Mouse (Mus musculus) induced T-regulatory cell, adult 2 months (primary cell): ENCODE data around the gene Znhit6.
A peak's percentile ranks its signal among the peaks of the same experiment; 100 is the strongest.

Source experiments
- DNase-seq: peaks from one replicate; pipeline ENCODE4 v3.0.0-alpha.2; 2012; ENCODE audit warnings: low read depth

The Znhit6 gene

DNA sequence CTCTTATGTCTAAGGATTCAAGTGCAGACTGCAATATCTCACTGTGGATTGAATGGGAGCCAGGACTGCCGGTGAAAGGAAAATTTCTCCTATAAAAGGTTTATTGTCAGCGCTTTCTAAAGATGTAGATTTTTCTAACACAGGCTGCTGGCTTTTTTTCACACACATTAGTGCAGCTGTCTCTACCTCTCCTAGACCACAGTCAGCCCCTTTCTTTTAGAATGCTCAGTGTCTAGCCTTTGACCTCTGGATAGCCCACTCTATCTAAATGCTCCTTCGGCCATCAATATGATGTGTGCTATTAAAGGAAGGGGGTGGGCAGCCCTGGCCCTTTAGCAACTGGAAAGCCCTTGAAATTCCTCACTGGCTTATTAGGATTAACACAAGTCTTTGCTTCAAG, 70.0 kb downstream of the Znhit6 start:
- no peak for DNase-seq

DNA sequence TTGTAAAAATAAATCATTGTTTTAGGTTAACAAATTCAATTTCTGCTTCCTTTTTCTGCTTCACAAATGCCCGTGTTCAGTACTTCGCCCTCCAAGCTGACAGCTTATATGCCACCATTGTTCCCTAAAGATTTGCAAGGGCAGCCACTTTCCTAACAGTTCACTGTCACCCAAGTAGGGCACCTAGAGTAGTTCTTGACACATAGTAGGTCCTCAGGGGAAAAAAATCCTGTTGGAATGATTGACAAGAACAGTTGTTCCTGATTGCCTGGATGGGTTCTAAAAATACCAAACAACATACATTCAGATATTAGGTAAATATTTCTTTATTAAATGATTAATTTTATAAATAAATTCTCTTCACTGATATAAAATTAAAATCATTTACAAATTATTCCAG, 70.7 kb downstream of the Znhit6 start:
- DNase-seq = no peak

DNA sequence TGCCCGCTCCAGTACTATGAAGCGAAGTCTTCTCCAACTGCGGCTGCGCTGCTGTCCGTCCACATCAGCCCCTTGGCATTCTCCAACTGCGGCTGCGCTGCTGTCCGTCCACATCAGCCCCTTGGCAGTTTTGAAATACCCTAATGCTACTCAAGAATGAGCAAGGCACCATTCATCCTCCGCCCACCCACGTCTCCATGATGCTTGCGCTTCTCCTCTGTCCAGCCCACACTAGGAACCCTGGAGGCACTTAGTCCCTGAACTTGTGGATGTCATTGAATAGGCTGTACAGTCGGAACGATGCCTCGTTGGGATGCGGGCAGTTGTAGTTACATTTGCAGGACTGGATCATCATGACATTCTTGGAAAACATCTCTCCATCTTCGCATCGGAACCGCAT, 71.4 kb downstream of the Znhit6 start:
- no peak for DNase-seq

DNA sequence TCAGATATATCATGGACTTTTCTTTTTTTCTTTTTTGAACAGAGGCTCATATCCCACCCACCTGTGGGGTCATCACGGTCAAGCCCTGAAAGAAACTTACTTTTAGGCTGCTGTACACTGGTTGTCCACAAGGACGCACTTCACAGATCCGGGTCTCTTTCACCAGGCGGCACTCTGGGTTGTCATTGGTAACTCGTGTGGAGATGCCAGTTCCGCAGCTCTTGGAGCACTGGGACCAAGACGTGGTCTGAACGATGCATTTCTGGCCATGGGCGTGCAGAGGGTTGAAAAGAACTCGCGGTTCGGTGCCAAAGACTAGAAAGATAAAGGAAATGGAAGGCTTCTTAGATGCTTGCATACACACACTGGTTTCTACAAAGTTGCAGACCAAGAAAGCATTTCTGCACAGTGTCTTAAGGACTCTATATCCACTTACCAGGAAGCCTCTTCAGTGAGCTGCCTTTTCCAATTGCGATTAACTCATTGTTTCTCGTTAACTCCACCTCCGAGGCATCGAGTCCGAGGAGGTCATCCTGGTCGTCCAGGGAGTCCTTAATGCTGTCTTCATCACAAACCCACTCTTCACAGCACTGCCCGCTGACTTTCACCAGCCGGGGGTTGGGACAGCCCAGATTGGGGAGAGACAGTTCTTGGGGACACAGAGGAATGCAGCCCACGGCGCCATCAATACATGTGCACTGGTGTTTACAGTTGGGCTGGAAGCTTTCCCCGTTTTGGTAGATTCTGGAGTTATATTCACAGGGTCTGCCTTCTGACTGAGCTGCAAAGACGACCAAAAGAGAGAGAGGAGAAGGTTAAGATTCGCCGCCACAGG, 72.3 kb downstream of the Znhit6 start:
- DNase-seq = no peak

DNA sequence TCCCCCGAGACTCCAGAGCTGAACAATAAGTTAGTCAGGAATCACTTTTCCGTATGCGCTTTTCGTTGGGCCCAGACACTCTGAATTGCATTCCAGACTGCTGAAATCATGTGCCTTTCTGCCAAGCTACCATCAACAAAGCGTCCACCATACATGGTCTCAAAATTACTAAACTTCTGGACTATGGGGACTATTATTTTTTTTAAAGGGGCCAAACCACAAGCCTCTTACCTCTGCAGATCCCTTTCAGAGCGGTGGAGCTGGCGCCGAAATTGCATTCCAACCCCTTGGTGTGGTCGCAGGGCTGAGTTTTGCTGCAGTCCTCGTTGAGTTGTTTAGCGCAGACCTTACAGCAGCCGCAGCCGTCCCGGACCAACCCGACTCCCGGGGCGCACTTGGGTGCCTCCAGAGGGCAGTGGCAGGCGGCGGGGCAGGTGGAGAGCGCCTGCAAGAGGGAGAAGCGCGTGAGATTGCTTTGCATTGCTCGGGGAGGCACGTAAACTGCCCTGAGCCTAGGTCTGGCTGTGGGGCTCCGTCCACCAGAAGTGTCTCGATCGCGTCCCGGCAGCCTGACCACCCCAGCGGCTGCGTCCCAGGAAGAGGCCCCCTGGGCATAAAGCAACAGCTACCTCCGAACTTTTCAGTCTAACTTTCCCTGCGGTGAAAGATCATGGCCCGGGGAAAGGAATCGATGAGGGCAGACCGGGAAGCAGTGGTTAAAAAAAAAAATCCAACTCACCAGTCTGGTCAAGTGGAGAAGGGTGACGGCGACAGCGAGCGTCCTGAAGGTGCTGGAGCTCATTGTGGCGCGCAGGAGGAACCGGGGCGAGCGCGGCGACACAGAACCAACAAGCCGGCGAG, 73.2 kb downstream of the Znhit6 start:
- peak; percentile 8 for DNase-seq

DNA sequence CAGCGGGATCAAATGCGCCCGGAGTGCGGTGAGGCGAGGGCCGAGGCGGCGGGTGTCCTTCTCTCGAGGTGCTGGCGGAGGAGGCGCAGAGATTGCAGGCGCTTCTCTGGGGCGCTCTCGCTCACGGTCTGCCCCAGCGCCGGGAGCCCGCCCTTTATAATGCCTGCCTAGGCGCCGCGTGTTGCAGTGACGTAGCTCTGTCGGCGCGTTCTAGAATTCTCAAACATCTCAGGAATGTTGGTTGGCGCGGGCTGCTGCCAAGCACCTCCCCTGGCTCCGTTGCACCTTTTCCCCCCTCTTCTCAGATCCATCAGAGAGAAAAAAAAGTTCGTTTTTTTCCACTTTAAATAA, 73.8 kb downstream of the Znhit6 start, which contains the start of gene Ccn1:
TSS of gene Ccn1 (minus strand) at position 130 of the 351 bp plus-strand sequence.
- peak; percentile 24 for DNase-seq

DNA sequence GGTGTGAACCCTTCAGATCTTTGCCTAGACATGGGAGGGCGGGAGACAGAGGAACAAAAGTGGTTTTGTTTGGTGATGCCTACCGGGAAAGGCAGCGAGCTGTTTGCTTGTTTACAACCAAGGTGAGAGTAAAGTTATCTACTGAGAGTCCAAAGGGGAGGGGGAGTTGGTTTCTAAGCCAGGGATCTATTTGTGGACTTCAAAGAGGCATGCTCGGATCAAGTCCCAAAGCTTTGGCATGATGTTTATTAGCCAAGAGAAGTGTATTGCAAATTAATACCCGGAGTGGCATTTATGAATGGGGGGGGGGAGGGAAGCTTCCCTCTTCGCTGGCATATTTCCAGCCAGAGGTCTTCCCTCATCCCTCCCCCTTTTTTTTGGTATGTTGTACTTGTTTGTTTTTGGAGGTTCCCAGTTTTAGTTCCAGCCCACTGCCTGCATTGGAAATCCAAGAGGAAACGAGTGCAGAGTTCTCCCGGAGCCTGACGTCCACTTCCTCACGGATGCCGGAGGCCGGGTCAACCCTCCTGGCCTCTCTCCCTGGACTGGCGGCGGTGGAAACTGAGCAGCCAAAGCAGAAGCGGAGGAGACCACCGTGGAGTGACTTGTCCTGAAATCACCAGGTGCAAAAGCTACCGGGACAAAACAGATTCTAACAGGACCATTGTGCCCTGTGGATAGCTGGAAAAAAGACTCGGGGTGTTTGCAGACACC, 74.5 kb downstream of the Znhit6 start:
- no peak for DNase-seq

DNA sequence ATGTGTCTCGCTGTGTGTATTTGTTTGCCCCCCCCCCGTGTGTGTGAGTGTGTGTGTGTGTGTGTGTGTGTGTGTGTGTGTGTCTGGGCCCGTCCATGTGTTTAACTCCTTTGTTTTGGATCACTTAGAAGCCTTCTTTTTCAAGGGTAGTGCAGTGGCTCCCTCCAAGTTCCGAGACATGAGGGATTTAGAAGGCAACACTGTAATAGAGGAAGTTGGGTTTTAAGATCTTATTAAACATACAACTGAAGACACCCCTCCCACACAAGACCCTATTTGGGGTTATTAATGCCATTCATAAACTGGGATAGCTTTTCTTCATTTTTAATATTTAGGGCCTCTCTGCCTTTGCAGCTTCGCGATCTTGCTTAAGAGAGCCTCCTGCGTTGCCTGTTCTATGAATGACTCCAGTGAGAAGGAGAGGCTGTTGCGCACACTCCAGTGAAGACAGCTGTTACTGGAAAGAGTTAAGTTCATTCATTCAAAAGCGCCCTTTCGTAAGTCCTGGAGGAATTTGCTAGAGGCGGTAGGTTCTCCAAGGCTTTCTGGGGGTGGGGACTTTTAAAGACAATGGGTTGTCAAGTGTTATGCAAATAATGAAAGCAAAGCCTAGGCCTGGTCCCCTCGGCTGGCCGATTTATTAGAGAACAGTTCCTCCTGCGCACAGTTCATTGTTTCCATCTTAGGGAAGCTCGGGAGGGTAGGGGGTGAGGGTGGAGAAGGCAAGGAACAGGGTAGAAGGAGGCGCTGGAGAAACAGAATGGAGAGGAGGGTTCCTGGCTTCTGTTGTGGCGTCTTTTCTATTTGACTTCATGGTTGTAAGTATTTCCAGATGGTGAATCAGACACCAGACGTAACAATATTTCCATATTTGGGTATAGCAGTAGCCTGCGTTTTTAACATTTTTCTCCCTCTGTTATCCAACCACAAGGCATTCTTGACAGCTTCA, 75.3 kb downstream of the Znhit6 start:
- DNase-seq = peak; percentile 11

DNA sequence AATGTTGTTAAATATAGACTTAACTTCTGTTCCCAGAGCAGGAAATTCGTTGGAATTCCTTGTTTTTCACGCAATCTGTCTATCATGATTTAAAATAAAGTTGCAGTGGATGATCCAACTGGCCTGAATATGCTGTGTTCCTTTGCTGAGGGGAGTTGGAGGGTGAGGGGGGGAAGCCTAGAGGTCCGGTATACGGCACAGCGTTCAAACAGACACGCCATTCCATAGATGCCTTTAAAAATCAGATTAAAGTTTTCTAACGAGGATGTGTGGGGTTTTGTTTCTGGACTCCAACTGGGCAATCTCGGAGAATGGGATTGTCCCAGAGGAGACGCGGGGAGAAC, 75.9 kb downstream of the Znhit6 start:
- no peak for DNase-seq

DNA sequence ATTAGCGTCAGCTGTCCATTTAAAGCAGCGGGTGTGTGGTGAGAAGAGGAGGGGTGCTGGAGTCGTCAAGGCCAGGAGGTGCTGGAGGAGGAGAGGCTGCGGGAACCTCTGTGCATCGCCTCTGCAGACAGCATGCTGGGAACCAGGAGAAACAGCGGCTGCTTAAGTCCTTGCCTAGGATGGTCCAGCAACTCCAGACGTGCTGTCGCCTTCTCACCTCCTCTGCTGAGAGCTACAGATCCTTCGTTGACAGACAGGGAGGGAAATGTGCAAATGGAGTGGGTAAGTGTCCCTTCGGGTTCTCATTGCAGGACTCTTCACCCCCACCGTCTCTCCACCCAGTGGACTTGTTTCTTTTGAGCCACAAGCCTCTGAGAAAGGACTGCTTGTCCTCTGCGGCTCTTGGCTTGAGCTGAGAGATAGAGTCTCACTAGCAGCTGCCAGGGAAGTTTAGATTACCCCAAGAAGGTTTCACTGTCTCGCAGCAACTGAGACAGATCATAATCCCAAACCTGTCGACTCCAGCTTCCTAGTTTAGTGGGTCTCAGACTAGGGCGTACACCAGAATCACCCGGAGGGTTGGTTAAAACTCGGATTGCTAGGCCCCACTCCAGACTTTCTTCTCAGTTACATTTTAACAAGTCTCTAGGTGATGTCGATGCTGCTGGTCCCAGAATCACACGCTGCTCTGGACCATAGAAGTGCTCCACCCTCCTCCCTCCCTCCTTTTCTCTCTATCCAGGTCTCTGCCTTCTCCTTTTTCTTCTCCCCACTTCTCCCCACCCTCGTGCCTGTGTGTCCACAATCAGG, 76.5 kb downstream of the Znhit6 start:
- DNase-seq = peak; percentile 3

DNA sequence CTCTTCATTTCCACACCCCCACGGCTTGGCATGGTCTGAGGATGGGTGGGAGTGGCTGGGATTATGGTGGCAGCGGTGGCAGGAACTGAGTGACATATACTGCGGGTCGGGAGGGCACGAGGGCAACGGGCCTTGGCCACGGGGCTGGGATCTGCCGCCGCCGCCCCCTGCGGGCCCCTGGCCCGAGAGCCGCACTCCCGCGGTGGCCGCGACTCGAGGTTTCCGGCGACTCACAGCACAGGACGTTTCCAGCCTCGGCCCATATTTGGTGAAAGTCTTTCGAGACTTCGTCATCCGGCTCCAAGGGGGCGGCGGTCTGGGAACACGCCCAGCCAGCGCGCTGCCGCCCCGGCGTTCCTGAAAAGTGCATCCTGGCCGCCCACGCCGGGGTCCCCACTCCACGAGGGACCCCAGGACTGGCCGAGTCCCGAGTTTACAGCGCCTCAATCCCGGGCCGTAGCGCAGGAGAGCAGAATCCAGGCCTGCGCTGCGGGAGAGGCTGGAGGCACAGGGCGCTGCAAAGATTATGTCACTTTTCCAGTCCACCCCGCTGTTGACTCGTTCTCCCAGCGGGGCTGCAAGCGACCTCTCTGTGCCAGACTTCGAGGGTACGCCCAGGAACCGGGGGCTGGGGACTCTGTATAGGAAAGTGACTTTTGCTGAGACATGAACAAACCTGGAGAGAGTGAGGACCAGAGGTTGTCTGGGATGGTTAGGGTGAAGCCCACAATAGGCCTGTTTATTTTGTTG, 77.4 kb downstream of the Znhit6 start:
- peak; percentile 69 for DNase-seq

DNA sequence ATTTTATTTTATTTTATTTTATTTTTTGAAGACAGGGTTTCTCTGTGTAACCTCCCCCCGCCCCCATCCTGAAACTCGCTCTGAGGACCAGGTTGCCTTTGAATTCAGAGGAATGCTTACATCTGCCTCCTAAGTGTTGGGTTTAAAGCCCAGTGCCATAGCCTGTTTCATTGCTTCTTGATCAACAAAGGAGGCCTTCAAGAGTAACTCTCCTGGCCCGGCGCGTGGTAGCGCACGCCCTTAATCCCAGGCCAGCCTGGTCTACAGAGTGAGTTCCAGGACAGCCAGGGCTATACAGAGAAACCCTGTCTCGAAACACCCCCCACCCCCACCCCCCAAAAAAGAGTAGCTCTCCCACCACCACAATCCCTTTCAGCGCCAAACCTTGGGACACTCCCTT, 78.0 kb downstream of the Znhit6 start:
- no peak for DNase-seq
